Mouse (Mus musculus): ENCODE measurements around the gene Gm49378.
A peak's percentile ranks its signal among the peaks of the same experiment; 100 is the strongest.

The Gm49378 gene

GRCm38 (mm10) chr14:55637795-55638194 is at the start of gene Gm49378:
Gm49378 (minus strand) TSS chr14:55637895.
- no peak for ATAC-seq (ENCODE audit: insufficient number of reproducible peaks, low FRiP score, low TSS enrichment)

GRCm38 (mm10) chr14:55682118-55682493 is 44.4 kb upstream of the Gm49378 start:
- ATAC-seq (ENCODE audit: insufficient number of reproducible peaks, low FRiP score, low TSS enrichment): peak; percentile 27; the same call in 1 of the 2 replicates

- ATAC-seq (ENCODE audit: insufficient number of reproducible peaks, low FRiP score, low TSS enrichment): peak; percentile 97
Measured at GRCm38 (mm10) chr14:55681160-55682117, 43.7 kb upstream of the Gm49378 start, which contains the start of gene Tinf2. Tinf2 (minus strand) TSS chr14:55681820.

GRCm38 (mm10) chr14:55677615-55678014 is 39.9 kb upstream of the Gm49378 start:
- ATAC-seq (ENCODE audit: insufficient number of reproducible peaks, low FRiP score, low TSS enrichment): no peak

DNA sequence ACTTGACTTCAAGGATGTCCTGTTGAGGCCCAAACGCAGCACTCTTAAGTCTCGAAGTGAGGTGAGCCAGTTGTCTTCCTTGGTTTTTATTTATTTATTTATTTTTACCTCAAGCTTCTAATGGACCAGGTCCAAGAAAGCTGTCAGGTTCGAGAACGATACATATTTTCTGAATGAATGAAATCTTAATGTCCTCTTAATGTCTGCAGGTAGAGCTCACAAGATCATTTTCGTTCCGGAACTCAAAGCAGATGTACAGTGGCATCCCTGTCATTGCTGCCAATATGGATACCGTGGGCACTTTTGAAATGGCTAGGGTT is 35.0 kb upstream of the Gm49378 start:
- no peak for ATAC-seq (ENCODE audit: insufficient number of reproducible peaks, low FRiP score, low TSS enrichment)

- ATAC-seq (ENCODE audit: insufficient number of reproducible peaks, low FRiP score, low TSS enrichment): peak; percentile 99
Measured at GRCm38 (mm10) chr14:55671833-55672740, 34.4 kb upstream of the Gm49378 start, which contains the start of the genes Gmpr2 and Nedd8. Gmpr2 (plus strand) TSS chr14:55671941. Nedd8 (minus strand) TSS chr14:55672124.

GRCm38 (mm10) chr14:55671486-55671832 is 33.8 kb upstream of the Gm49378 start:
- peak; percentile 46; the same call in 1 of the 2 replicates for ATAC-seq (ENCODE audit: insufficient number of reproducible peaks, low FRiP score, low TSS enrichment)

DNA sequence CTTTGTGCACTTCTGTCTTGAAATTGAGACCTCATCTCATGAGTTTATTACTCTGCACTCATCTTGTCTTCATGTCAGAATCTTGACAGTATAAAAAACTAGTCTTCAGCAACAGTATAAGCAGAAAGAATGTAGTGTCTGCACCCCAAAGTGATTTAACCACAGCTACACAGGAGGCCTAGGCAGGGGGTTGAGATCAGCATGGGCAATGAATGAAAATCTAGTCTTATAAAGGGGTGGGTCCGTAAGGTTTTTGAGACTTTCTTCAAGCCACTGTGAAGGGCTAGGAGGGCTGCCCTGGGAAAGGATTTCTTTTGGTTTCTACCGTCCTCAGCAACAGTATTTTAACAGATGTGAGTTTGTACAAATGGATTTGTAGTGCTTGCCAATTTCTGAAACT is 22.9 kb upstream of the Gm49378 start:
- ATAC-seq (ENCODE audit: insufficient number of reproducible peaks, low FRiP score, low TSS enrichment): no peak

GRCm38 (mm10) chr14:55659960-55660573 is 22.4 kb upstream of the Gm49378 start, which contains the start of gene Mdp1:
Mdp1 (minus strand) TSS chr14:55660508.
- peak; percentile 94 for ATAC-seq (ENCODE audit: insufficient number of reproducible peaks, low FRiP score, low TSS enrichment)

GRCm38 (mm10) chr14:55658011-55658410 is 20.3 kb upstream of the Gm49378 start:
- ATAC-seq (ENCODE audit: insufficient number of reproducible peaks, low FRiP score, low TSS enrichment): no peak

DNA sequence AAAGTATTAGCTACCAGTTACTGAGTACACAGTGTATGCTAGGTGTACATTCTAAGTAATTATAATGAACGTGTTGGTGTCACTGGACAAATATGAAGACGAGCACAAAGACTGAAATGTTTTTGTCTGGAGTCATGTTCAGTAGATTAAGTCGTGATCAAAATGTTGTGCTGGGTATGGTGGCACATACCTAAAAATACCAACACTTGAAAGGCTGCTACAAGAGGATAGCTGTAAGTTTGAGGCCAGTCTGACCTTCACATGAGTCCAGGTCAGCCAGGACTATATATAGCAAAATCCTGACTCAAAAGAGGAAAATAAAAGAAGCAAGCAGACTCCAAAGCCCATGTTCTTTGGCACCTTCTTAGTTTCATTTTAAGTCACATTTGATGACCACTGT is 19.2 kb upstream of the Gm49378 start:
- ATAC-seq (ENCODE audit: insufficient number of reproducible peaks, low FRiP score, low TSS enrichment): no peak

DNA sequence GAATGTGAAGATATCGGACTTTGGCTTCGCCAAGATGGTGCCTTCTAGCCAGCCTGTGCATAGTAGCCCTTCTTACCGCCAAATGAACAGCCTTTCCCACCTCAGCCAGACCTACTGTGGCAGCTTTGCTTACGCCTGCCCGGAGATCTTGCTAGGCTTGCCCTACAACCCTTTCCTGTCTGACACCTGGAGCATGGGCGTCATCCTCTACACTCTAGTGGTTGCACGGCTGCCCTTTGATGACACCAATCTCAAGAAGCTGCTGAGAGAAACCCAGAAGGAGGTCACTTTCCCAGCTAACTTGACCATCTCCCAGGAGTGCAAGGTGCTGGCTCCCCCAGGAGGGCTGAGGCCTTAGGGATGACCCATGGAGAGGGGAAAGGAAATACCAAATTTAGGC is 13.8 kb upstream of the Gm49378 start:
- ATAC-seq (ENCODE audit: insufficient number of reproducible peaks, low FRiP score, low TSS enrichment): no peak

GRCm38 (mm10) chr14:55649884-55650283 is 12.2 kb upstream of the Gm49378 start, which contains the start of gene Tssk4:
Tssk4 (plus strand) TSS chr14:55650184.
- no peak for ATAC-seq (ENCODE audit: insufficient number of reproducible peaks, low FRiP score, low TSS enrichment)

GRCm38 (mm10) chr14:55644261-55644888 is 6.7 kb upstream of the Gm49378 start:
- no peak for ATAC-seq (ENCODE audit: insufficient number of reproducible peaks, low FRiP score, low TSS enrichment)

DNA sequence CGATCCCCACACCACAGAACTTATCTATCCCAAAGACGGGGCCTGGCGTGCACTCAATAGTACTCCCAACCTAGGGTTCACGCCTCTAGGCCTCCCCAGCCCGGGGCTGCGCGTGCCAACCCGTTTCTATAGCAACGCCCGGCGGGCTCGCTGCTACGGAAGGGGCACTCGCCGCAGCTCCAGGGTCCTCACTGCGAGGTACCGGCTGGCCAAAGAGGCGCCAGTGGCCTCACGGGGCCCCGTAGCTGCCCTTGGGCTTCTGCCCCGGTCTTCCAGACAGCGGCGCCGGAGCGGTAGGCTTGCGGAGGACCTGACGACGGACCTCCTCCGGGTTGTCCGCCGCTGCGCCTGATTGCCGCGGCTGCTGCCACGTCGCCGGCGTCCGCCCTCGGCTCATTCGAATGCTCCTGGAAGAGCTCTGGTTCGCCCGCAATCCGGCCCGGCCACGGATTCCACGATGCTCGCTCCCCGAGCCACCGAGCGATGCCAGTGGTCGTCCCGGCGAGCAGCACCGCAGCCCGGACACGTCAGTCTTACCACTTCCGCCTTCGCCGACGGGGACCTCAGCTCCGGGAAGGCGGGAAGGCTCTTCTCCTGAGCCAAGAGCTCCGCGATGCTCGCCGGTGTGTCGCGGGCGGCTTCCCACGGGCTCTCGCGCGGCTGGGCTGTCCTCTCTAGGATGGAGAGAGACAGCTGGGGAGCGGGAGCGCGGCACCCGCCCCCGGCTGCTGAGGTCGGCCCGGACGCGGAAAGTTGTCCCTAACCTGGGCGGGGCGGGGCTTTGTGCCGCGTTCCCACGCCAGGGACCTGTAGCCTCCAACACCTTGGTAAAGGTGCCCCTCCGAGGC is 5.6 kb upstream of the Gm49378 start, which contains the start of gene Tm9sf1:
Gene Tm9sf1 (minus strand): TSS at position 747 of the 848 bp plus-strand sequence.
- peak; percentile 82 for ATAC-seq (ENCODE audit: insufficient number of reproducible peaks, low FRiP score, low TSS enrichment)

- ATAC-seq (ENCODE audit: insufficient number of reproducible peaks, low FRiP score, low TSS enrichment): peak; percentile 10; the same call in 1 of the 2 replicates
Measured at GRCm38 (mm10) chr14:55642679-55643059, 5.0 kb upstream of the Gm49378 start.

DNA sequence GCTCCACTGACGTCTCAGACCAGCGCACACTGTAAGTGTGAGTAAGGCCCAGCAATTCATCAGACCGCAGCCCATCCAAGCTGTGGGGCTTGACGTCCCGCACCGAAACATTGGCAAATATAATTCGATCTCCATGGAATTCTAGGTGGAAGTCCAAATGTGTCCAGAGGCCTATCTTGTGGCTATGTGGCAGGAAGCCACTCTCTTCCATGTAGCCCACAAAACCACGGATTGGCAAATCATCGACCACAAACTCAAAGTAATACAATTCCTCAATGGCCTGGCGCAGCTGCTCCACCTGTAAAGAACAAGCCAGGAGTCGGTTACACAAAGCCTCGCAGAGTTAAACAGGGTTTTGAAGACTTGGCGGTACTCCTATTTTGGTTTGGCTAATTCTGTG is 3.6 kb upstream of the Gm49378 start:
- ATAC-seq (ENCODE audit: insufficient number of reproducible peaks, low FRiP score, low TSS enrichment): no peak

- ATAC-seq (ENCODE audit: insufficient number of reproducible peaks, low FRiP score, low TSS enrichment): no peak
Measured at GRCm38 (mm10) chr14:55640816-55641215, 3.1 kb upstream of the Gm49378 start.

GRCm38 (mm10) chr14:55635523-55636007 is 2.1 kb downstream of the Gm49378 start, which contains the start of gene Ipo4:
Ipo4 (minus strand) TSS chr14:55635957.
- peak; percentile 84 for ATAC-seq (ENCODE audit: insufficient number of reproducible peaks, low FRiP score, low TSS enrichment)

All from cerebellum, adult (tissue).